Mouse (Mus musculus) CH12.LX (cell line): ENCODE measurements around the gene Coa4. TPM values are rescaled to one million over a fixed set of nuclear protein-coding genes. Genes with fewer than 3 reads are reported as not detected.

Experiments
- DNase-seq: peaks from one replicate; pipeline ENCODE4 v3.0.0-alpha.2; 2013; ENCODE audit errors: extremely low read depth
- H3K27ac ChIP-seq: 2 replicates; pipeline ENCODE4 v1.5.1; 2012; ENCODE audit warnings: low read depth, mild to moderate bottlenecking, control low read depth, moderate library complexity; ENCODE audit not compliant: insufficient read depth
- H3K27me3 ChIP-seq: replicated peaks from 2 replicates; pipeline ENCODE3; 2012; ENCODE audit warnings: inconsistent platforms
- H3K36me3 ChIP-seq, 2 experiments: replicated peaks in 1 of 2; 2 replicates each; pipeline versions ENCODE3 to v1.6.1; 2012; ENCODE audit warnings: inconsistent platforms in 1 of 2, low read length in 1 of 2, mild to moderate bottlenecking in 1 of 2, mixed read lengths in 1 of 2, moderate library complexity in 1 of 2; ENCODE audit not compliant: control insufficient read depth in 1 of 2, insufficient read depth in 1 of 2
- H3K4me1 ChIP-seq, 2 experiments: 2 replicates each; pipeline ENCODE4 v1.6.1; 2012; ENCODE audit warnings: inconsistent platforms in 1 of 2, moderate library complexity in 1 of 2; ENCODE audit not compliant: insufficient read depth in 2 of 2, control insufficient read depth in 1 of 2
- H3K4me2 ChIP-seq: 2 replicates; pipeline ENCODE4 v1.6.1; 2012; ENCODE audit warnings: low read depth, mild to moderate bottlenecking, control low read depth; ENCODE audit not compliant: poor library complexity, insufficient read depth, severe bottlenecking
- H3K4me3 ChIP-seq, 3 experiments: fragments of 150-350 bp in 1 of 3; sonication (generic) in 1 of 3; replicated peaks in 1 of 3; 2 replicates each; pipeline versions ENCODE3 to v1.5.1; 2011 to 2012; ENCODE audit warnings: low read depth in 2 of 3, low read length in 2 of 3, mild to moderate bottlenecking in 2 of 3, moderate library complexity in 2 of 3, control low read depth in 1 of 3, improper control_type of control experiment in 1 of 3, inconsistent platforms in 1 of 3, mixed read lengths in 1 of 3; ENCODE audit not compliant: poor library complexity in 1 of 3
- H3K79me2 ChIP-seq: replicated peaks from 2 replicates; pipeline ENCODE4 v1.6.1; 2012; ENCODE audit warnings: mild to moderate bottlenecking, moderate library complexity; ENCODE audit not compliant: control insufficient read depth, poor library complexity, insufficient read depth, severe bottlenecking; ENCODE audit errors: extremely low read depth
- H3K9ac ChIP-seq: 2 replicates; pipeline ENCODE4 v1.6.1; 2012; ENCODE audit warnings: low read depth, mild to moderate bottlenecking, control low read depth, moderate library complexity; ENCODE audit not compliant: insufficient read depth
- H3K9me3 ChIP-seq: replicated peaks from 2 replicates; pipeline ENCODE3; 2012; ENCODE audit warnings: low read length, inconsistent platforms, mixed read lengths
- BHLHE40 ChIP-seq: IDR thresholded peaks from 2 replicates; pipeline ENCODE4 v1.6.1; 2011; ENCODE audit warnings: mild to moderate bottlenecking, low read depth, low read length, improper control_type of control experiment
- CTCF ChIP-seq, 2 experiments: IDR thresholded peaks in 1 of 2; conservative IDR thresholded peaks in 1 of 2; 2 replicates each; pipeline ENCODE4 v1.5.1; 2011 to 2012; ENCODE audit warnings: low read depth in 2 of 2, low read length in 2 of 2, improper control_type of control experiment in 1 of 2, inconsistent platforms in 1 of 2, mild to moderate bottlenecking in 1 of 2, moderate library complexity in 1 of 2
- E2F4 ChIP-seq: IDR thresholded peaks from 2 replicates; pipeline ENCODE4 v1.6.1; 2011; ENCODE audit warnings: low read depth, low read length, improper control_type of control experiment; ENCODE audit not compliant: insufficient replicate concordance
- ELF1 ChIP-seq: IDR thresholded peaks from 2 replicates; pipeline ENCODE4 v1.6.1; 2014; ENCODE audit warnings: low read depth, mild to moderate bottlenecking, inconsistent platforms, low read length, improper control_type of control experiment
- GABPA ChIP-seq: IDR thresholded peaks from 2 replicates; pipeline ENCODE4 v1.6.1; 2012; ENCODE audit warnings: low read depth, low read length, improper control_type of control experiment, inconsistent platforms; ENCODE audit not compliant: insufficient replicate concordance
- JUN ChIP-seq: IDR thresholded peaks from 2 replicates; pipeline ENCODE4 v1.6.1; 2011; ENCODE audit warnings: low read depth, mild to moderate bottlenecking, low read length, improper control_type of control experiment, moderate library complexity; ENCODE audit not compliant: insufficient read depth
- JUND ChIP-seq: conservative IDR thresholded peaks from 2 replicates; pipeline ENCODE4 v1.6.1; 2011; ENCODE audit warnings: low read depth, low read length, improper control_type of control experiment
- MAX ChIP-seq: IDR thresholded peaks from 2 replicates; pipeline ENCODE4 v1.6.1; 2011; ENCODE audit warnings: low read length, improper control_type of control experiment
- MAZ ChIP-seq: IDR thresholded peaks from 2 replicates; pipeline ENCODE4 v1.6.1; 2012; ENCODE audit warnings: low read depth, mild to moderate bottlenecking, inconsistent platforms, low read length, improper control_type of control experiment, moderate library complexity
- MEF2A ChIP-seq: IDR thresholded peaks from 2 replicates; pipeline ENCODE4 v1.6.1; 2014; ENCODE audit warnings: low read depth, mild to moderate bottlenecking, inconsistent platforms, low read length, improper control_type of control experiment, borderline replicate concordance
- MXI1 ChIP-seq: IDR thresholded peaks from 2 replicates; pipeline ENCODE4 v1.6.1; 2011; ENCODE audit warnings: mild to moderate bottlenecking, low read depth, low read length, improper control_type of control experiment
- MYC ChIP-seq: IDR thresholded peaks from 2 replicates; pipeline ENCODE4 v1.6.1; 2011; ENCODE audit warnings: low read depth, mild to moderate bottlenecking, improper control_type of control experiment, low read length
- POLR2AphosphoS2 ChIP-seq: IDR thresholded peaks from 2 replicates; pipeline ENCODE4 v1.6.1; 2011; ENCODE audit warnings: low read depth, low read length, improper control_type of control experiment
- RAD21 ChIP-seq: IDR thresholded peaks from 2 replicates; pipeline ENCODE4 v1.6.1; 2011; ENCODE audit warnings: low read depth, mild to moderate bottlenecking, low read length, improper control_type of control experiment, moderate library complexity
- SMC3 ChIP-seq: IDR thresholded peaks from 2 replicates; pipeline ENCODE4 v1.6.1; 2011; ENCODE audit warnings: low read depth, low read length, improper control_type of control experiment
- TCF12 ChIP-seq: IDR thresholded peaks from 2 replicates; pipeline ENCODE4 v1.6.1; 2014; ENCODE audit warnings: low read depth, mild to moderate bottlenecking, inconsistent platforms, low read length, improper control_type of control experiment
- dilution Hi-C: fragments of 300-500 bp; cut with MboI; formaldehyde crosslinking; loops from 2 replicates; pipeline ENCODE4 v1.14.3; 2020; ENCODE audit warnings: low sequenced_read_pairs; ENCODE audit not compliant: extremely low pct_unique_long_range_greater_than_20kb, extremely low pct_ligation_motif_present
- in situ Hi-C: fragments of 300-500 bp; cut with MboI; formaldehyde crosslinking; loops from 3 replicates; pipeline ENCODE4 v1.14.3; 2019; ENCODE audit warnings: low sequenced_read_pairs, low pct_ligation_motif_present, low pct_unique_long_range_greater_than_20kb, mixed read lengths
- polyA plus RNA-seq: library from polyadenylated mRNA; unstranded; fragments of >175 nt; gene quantifications from 2 replicates; pipeline ENCODE4 v1.2.1, GENCODE M21; 2012; ENCODE audit warnings: low read depth; ENCODE audit not compliant: insufficient read length
- total RNA-seq, 2 experiments: library from RNA; depleted of rRNA; stranded (reverse); fragments of 300-350 nt in 1 of 2; fragments of >200 nt in 1 of 2; gene quantifications; 2 replicates each; pipeline ENCODE4 v1.2.3; 2012 to 2014

Coa4 gene
- total and polyA plus RNA-seq, 3 experiments = 22.9 to 24.1 (median 24.1) TPM

- dilution Hi-C loops (no loop called here), in situ Hi-C loops (no loop called here)
- Histone ChIP-seq H3K36me3 (peaks cover 8 to 61% of the 10 kb centered on the region in 2 experiments), H3K79me2 (no peaks in the 10 kb centered on the region), H3K4me3 (no peak overlapping the region), H3K4me2 (no peak overlapping the region), H3K27me3 (no peaks in the 10 kb centered on the region), H3K9ac (no peak overlapping the region), H3K27ac (no peak overlapping the region), H3K9me3 (no peaks in the 10 kb centered on the region), H3K4me1 (no peaks in the 10 kb centered on the region)
- TF ChIP-seq CTCF (conservative IDR thresholded peaks at IDR 0.05 in 1 of 2, IDR thresholded peaks at IDR 0.05 in 1 of 2; ENCODE audit: low read depth in 2 of 2, low read length in 2 of 2) (no peak), POLR2AphosphoS2 (no peak), TCF12 (no peak), MYC (no peak), MEF2A (no peak), JUN (no peak), MAX (no peak), JUND (no peak), E2F4 (no peak), SMC3 (no peak), GABPA (no peak), MAZ (no peak), RAD21 (no peak), ELF1 (no peak), MXI1 (no peak)
- no peak for DNase-seq
Observed at GRCm38 (mm10) chr7:100554939-100555338, 18.1 kb downstream of the Coa4 start.

GRCm38 (mm10) chr7:100555431-100555951, 18.6 kb downstream of the Coa4 start:
- no peak overlapping the region for H3K27ac ChIP-seq
- TF ChIP-seq BHLHE40 = no peak
- TF ChIP-seq MAZ = no peak
- TF ChIP-seq JUN = no peak
- TF ChIP-seq, all 38 proteins: peak for 0
- H3K4me1 ChIP-seq = no peaks in the 10 kb centered on the region
- no peak overlapping the region for H3K4me2 ChIP-seq
- H3K4me3 ChIP-seq = no peak overlapping the region
- no peaks in the 10 kb centered on the region for H3K9me3 ChIP-seq
- no peak overlapping the region for H3K9ac ChIP-seq
- H3K27me3 ChIP-seq = no peaks in the 10 kb centered on the region
- H3K36me3 ChIP-seq = peaks cover 8 to 57% of the 10 kb centered on the region in 2 experiments
- in situ Hi-C loops = no loop called here
- dilution Hi-C loops = no loop called here
- no peaks in the 10 kb centered on the region for H3K79me2 ChIP-seq
- no peak for DNase-seq
